Mouse (Mus musculus) MEL (cell line): ENCODE measurements around the gene Plxna4. TPM values are rescaled to one million over a fixed set of nuclear protein-coding genes. Genes with fewer than 3 reads are reported as not detected.

Experiments
- DNase-seq: peaks from one replicate; pipeline ENCODE4 v3.0.0; 2011; ENCODE audit warnings: low read depth, low spot score
- H3K27ac ChIP-seq: 2 replicates; pipeline ENCODE4 v1.5.1; 2012; ENCODE audit warnings: low read depth, mild to moderate bottlenecking, control low read depth, low read length, moderate library complexity; ENCODE audit not compliant: control insufficient read depth
- H3K27me3 ChIP-seq, 2 experiments: fragments of 150-350 bp in 1 of 2; sonication (generic) in 1 of 2; 2 replicates each; pipeline ENCODE4 v1.6.1; 2012; ENCODE audit warnings: low read length in 2 of 2, mild to moderate bottlenecking in 2 of 2, improper control_type of control experiment in 1 of 2, moderate library complexity in 1 of 2; ENCODE audit not compliant: insufficient read depth in 2 of 2, control insufficient read depth in 1 of 2
- H3K36me3 ChIP-seq, 2 experiments: 2 replicates each; pipeline ENCODE4 v1.6.1; 2012 to 2014; ENCODE audit warnings: low read length in 2 of 2, improper control_type of control experiment in 1 of 2, inconsistent platforms in 1 of 2, mild to moderate bottlenecking in 1 of 2; ENCODE audit not compliant: insufficient read depth in 2 of 2, control insufficient read depth in 1 of 2
- H3K4me1 ChIP-seq, 2 experiments: fragments of 150-350 bp in 1 of 2; sonication (generic) in 1 of 2; 2 replicates each; pipeline ENCODE4 v1.6.1; 2012; ENCODE audit warnings: low read length in 2 of 2, improper control_type of control experiment in 1 of 2, mild to moderate bottlenecking in 1 of 2; ENCODE audit not compliant: insufficient read depth in 2 of 2, control insufficient read depth in 1 of 2
- H3K4me3 ChIP-seq, 2 experiments: fragments of 150-350 bp in 1 of 2; sonication (generic) in 1 of 2; 2 replicates each; pipeline ENCODE4 v1.5.1; 2012; ENCODE audit warnings: low read depth in 2 of 2, low read length in 2 of 2, mild to moderate bottlenecking in 2 of 2, moderate library complexity in 2 of 2, control low read depth in 1 of 2, improper control_type of control experiment in 1 of 2; ENCODE audit not compliant: control insufficient read depth in 1 of 2, insufficient read depth in 1 of 2
- H3K79me2 ChIP-seq: 2 replicates; pipeline ENCODE4 v1.6.1; 2012; ENCODE audit warnings: mild to moderate bottlenecking, low read length, moderate library complexity; ENCODE audit not compliant: control insufficient read depth, poor library complexity, insufficient read depth
- H3K9ac ChIP-seq: 2 replicates; pipeline ENCODE4 v1.6.1; 2012; ENCODE audit warnings: low read depth, mild to moderate bottlenecking, control low read depth, low read length, moderate library complexity; ENCODE audit not compliant: control insufficient read depth, poor library complexity, severe bottlenecking
- H3K9me3 ChIP-seq: fragments of 150-350 bp; sonication (generic); replicated peaks from 2 replicates; pipeline ENCODE4 v1.6.1; 2012; ENCODE audit warnings: mild to moderate bottlenecking, low read length, improper control_type of control experiment, moderate library complexity; ENCODE audit not compliant: insufficient read depth
- BHLHE40 ChIP-seq: IDR thresholded peaks from 2 replicates; pipeline ENCODE4 v1.6.1; 2012; ENCODE audit warnings: low read depth, mild to moderate bottlenecking, inconsistent platforms, low read length, improper control_type of control experiment, borderline replicate concordance
- E2F4 ChIP-seq: IDR thresholded peaks from 2 replicates; pipeline ENCODE4 v1.6.1; 2011; ENCODE audit warnings: low read depth, low read length, improper control_type of control experiment, borderline replicate concordance
- ELF1 ChIP-seq: IDR thresholded peaks from 2 replicates; pipeline ENCODE4 v1.6.1; 2014; ENCODE audit warnings: low read depth, mild to moderate bottlenecking, inconsistent platforms, low read length, improper control_type of control experiment, moderate library complexity
- EP300 ChIP-seq, 2 experiments: IDR thresholded peaks; 2 replicates each; pipeline ENCODE4 v1.6.1; 2011; ENCODE audit warnings: improper control_type of control experiment in 2 of 2, low read length in 2 of 2, low read depth in 1 of 2, mild to moderate bottlenecking in 1 of 2
- ETS1 ChIP-seq: IDR thresholded peaks from 2 replicates; pipeline ENCODE4 v1.6.1; 2012; ENCODE audit warnings: low read depth, mild to moderate bottlenecking, inconsistent platforms, low read length, improper control_type of control experiment, moderate library complexity
- GABPA ChIP-seq: IDR thresholded peaks from 2 replicates; pipeline ENCODE4 v1.6.1; 2012; ENCODE audit warnings: low read depth, mild to moderate bottlenecking, inconsistent platforms, low read length, improper control_type of control experiment, moderate library complexity
- HCFC1 ChIP-seq: IDR thresholded peaks from 2 replicates; pipeline ENCODE4 v1.6.1; 2012; ENCODE audit warnings: low read depth, mild to moderate bottlenecking, inconsistent platforms, low read length, improper control_type of control experiment, moderate library complexity
- JUND ChIP-seq: IDR thresholded peaks from 2 replicates; pipeline ENCODE4 v1.6.1; 2011; ENCODE audit warnings: low read depth, mild to moderate bottlenecking, improper control_type of control experiment, low read length
- KAT2A ChIP-seq: conservative IDR thresholded peaks from 2 replicates; pipeline ENCODE4 v1.6.1; 2012; ENCODE audit warnings: low read depth, low read length, improper control_type of control experiment, inconsistent platforms
- MAFK ChIP-seq: IDR thresholded peaks from 2 replicates; pipeline ENCODE4 v1.6.1; 2011; ENCODE audit warnings: low read depth, mild to moderate bottlenecking, low read length, improper control_type of control experiment, borderline replicate concordance
- MAX ChIP-seq: IDR thresholded peaks from 2 replicates; pipeline ENCODE4 v1.6.1; 2011; ENCODE audit warnings: low read length, improper control_type of control experiment
- MEF2A ChIP-seq: IDR thresholded peaks from 2 replicates; pipeline ENCODE4 v1.6.1; 2014; ENCODE audit warnings: low read depth, mild to moderate bottlenecking, inconsistent platforms, low read length, improper control_type of control experiment; ENCODE audit not compliant: poor library complexity, insufficient replicate concordance, severe bottlenecking; ENCODE audit errors: extremely low read depth
- MXI1 ChIP-seq: IDR thresholded peaks from 2 replicates; pipeline ENCODE4 v1.6.1; 2011; ENCODE audit warnings: mild to moderate bottlenecking, low read depth, low read length, improper control_type of control experiment
- NELFE ChIP-seq: IDR thresholded peaks from 2 replicates; pipeline ENCODE4 v1.6.1; 2011; ENCODE audit warnings: low read depth, low read length, improper control_type of control experiment
- NRF1 ChIP-seq: IDR thresholded peaks from 2 replicates; pipeline ENCODE4 v1.6.1; 2014; ENCODE audit warnings: low read depth, mild to moderate bottlenecking, inconsistent platforms, low read length, improper control_type of control experiment, moderate library complexity; ENCODE audit not compliant: poor library complexity, insufficient read depth, severe bottlenecking
- POLR2A ChIP-seq, 2 experiments: IDR thresholded peaks; 2 replicates each; pipeline ENCODE4 v1.6.1; 2011 to 2012; ENCODE audit warnings: low read length in 2 of 2, mild to moderate bottlenecking in 2 of 2, control low read depth in 1 of 2, improper control_type of control experiment in 1 of 2, low read depth in 1 of 2, moderate library complexity in 1 of 2; ENCODE audit not compliant: control insufficient read depth in 1 of 2, insufficient read depth in 1 of 2, poor library complexity in 1 of 2
- POLR2AphosphoS2 ChIP-seq: IDR thresholded peaks from 2 replicates; pipeline ENCODE4 v1.6.1; 2011; ENCODE audit warnings: low read length, improper control_type of control experiment
- POLR2AphosphoS5 ChIP-seq: IDR thresholded peaks from 2 replicates; pipeline ENCODE4 v1.6.1; 2012; ENCODE audit warnings: low read depth, borderline replicate concordance, mild to moderate bottlenecking, inconsistent platforms, low read length, moderate library complexity, mixed read lengths
- RAD21 ChIP-seq: IDR thresholded peaks from 2 replicates; pipeline ENCODE4 v1.6.1; 2011; ENCODE audit warnings: mild to moderate bottlenecking, low read depth, low read length, improper control_type of control experiment
- RCOR1 ChIP-seq: IDR thresholded peaks from 2 replicates; pipeline ENCODE4 v1.6.1; 2012; ENCODE audit warnings: low read depth, mild to moderate bottlenecking, inconsistent platforms, low read length, improper control_type of control experiment
- SIN3A ChIP-seq: IDR thresholded peaks from 2 replicates; pipeline ENCODE4 v1.6.1; 2012; ENCODE audit warnings: low read length, improper control_type of control experiment, inconsistent platforms
- TAL1 ChIP-seq: IDR thresholded peaks from 2 replicates; pipeline ENCODE4 v1.6.1; 2012; ENCODE audit warnings: mild to moderate bottlenecking, inconsistent platforms, low read length, moderate library complexity, mixed read lengths
- TBP ChIP-seq: IDR thresholded peaks from 2 replicates; pipeline ENCODE4 v1.8.0; 2011; ENCODE audit warnings: low read depth, low read length, improper control_type of control experiment
- UBTF ChIP-seq: IDR thresholded peaks from 2 replicates; pipeline ENCODE4 v1.6.1; 2012; ENCODE audit warnings: low read depth, mild to moderate bottlenecking, inconsistent platforms, low read length, improper control_type of control experiment, moderate library complexity, borderline replicate concordance; ENCODE audit not compliant: insufficient read depth
- USF1 ChIP-seq: IDR thresholded peaks from 2 replicates; pipeline ENCODE4 v1.6.1; 2014; ENCODE audit warnings: low read depth, mild to moderate bottlenecking, inconsistent platforms, low read length, improper control_type of control experiment, moderate library complexity
- USF2 ChIP-seq, 2 experiments: IDR thresholded peaks; 2 replicates each; pipeline ENCODE4 v1.6.1; 2011 to 2012; ENCODE audit warnings: improper control_type of control experiment in 2 of 2, low read length in 2 of 2, borderline replicate concordance in 1 of 2, inconsistent platforms in 1 of 2, low read depth in 1 of 2, mild to moderate bottlenecking in 1 of 2; ENCODE audit not compliant: insufficient read depth in 1 of 2
- ZC3H11A ChIP-seq: IDR thresholded peaks from 2 replicates; pipeline ENCODE4 v1.6.1; 2012; ENCODE audit warnings: low read depth, mild to moderate bottlenecking, inconsistent platforms, low read length, improper control_type of control experiment
- ZKSCAN1 ChIP-seq: IDR thresholded peaks from 2 replicates; pipeline ENCODE4 v1.6.1; 2012; ENCODE audit warnings: low read depth, mild to moderate bottlenecking, inconsistent platforms, low read length, improper control_type of control experiment, moderate library complexity
- polyA plus RNA-seq, 2 experiments: library from polyadenylated mRNA; stranded (reverse) in 1 of 2; unstranded in 1 of 2; fragments of >175 nt in 1 of 2; fragments of >200 nt in 1 of 2; gene quantifications; 2 replicates each; pipeline versions ENCODE4 v1.2.1 to v1.2.4; 2012; ENCODE audit warnings: low replicate concordance in 2 of 2, low read depth in 1 of 2; ENCODE audit not compliant: insufficient read length in 2 of 2, insufficient read depth in 1 of 2, missing spikeins in 1 of 2
- total RNA-seq: library from RNA; depleted of rRNA; stranded (reverse); fragments of 300-350 nt; gene quantifications from 2 replicates; pipeline ENCODE4 v1.2.3, GENCODE M21; 2012; rRNA removed

Plxna4 gene
- not detected in 2 replicates for total RNA-seq
- polyA plus RNA-seq: under 1 TPM in 1 of 2 experiments, not detected in 1; 0.01 TPM

GRCm38 (mm10) chr6:32588056-32588671, at the start of gene Plxna4:
Gene Plxna4 (minus strand): TSS chr6:32588192.
- Histone ChIP-seq H3K9ac (no peak within 1 kb of the TSS), H3K4me1 (no peaks in the 10 kb centered on the region), H3K79me2 (no peaks in the 10 kb centered on the region), H3K27me3 (no peaks in the 10 kb centered on the region), H3K27ac (no peak within 1 kb of the TSS), H3K36me3 (no peaks in the 10 kb centered on the region), H3K4me3 (no peak within 1 kb of the TSS), H3K9me3 (no peaks in the 10 kb centered on the region)
- no peak for DNase-seq
- no peak for TF ChIP-seq POLR2AphosphoS5
- no peak for TF ChIP-seq MXI1
- TF ChIP-seq SIN3A: no peak
- TF ChIP-seq ZC3H11A: no peak
- TF ChIP-seq HCFC1: no peak
- TF ChIP-seq ELF1: no peak
- no peak for TF ChIP-seq USF2 (IDR thresholded peaks at IDR 0.05; ENCODE audit: borderline replicate concordance in 1 of 2, insufficient read depth in 1 of 2, low read depth in 1 of 2, low read length in 2 of 2)
- TF ChIP-seq EP300 (IDR thresholded peaks at IDR 0.05; ENCODE audit: low read depth in 1 of 2, low read length in 2 of 2): no peak
- TF ChIP-seq POLR2AphosphoS2: no peak
- no peak for TF ChIP-seq MEF2A
- no peak for TF ChIP-seq NELFE
- TF ChIP-seq GABPA: no peak
- TF ChIP-seq E2F4: no peak
- TF ChIP-seq RAD21: no peak
- no peak for TF ChIP-seq UBTF
- no peak for TF ChIP-seq ZKSCAN1
- TF ChIP-seq KAT2A: no peak
- no peak for TF ChIP-seq TAL1
- no peak for TF ChIP-seq TBP

DNA sequence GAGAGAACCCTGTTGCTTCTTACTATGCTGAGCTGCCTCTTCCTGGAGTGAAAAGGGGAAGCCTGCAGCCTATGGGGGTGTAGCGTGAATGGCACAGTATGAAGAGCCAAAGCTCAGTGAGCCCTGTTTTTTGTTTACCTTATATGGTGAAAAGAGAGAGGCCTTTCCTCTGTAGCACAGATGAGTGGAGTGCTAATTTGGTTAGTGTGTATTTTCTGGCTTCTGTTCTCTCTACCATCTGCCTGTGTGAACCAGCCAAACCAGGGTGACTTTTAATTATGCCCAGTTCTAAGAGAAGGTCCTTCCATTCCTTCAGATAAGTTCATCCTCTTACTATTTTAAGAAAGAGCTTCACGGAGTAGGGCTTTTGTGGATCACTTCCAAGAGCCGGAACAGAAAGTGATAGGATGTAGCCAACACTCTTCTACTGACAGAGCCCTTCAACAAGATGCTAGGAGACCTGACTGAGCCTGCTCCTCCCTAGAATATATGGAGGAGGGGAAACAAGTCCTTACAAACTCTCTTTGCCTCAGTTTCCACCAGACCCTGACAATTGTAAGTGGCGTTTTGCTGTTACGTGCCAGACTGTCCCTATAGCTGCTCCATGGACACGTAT, 49.7 kb upstream of the Plxna4 start:
- no peak overlapping the region for H3K4me3 ChIP-seq
- H3K9me3 ChIP-seq: no peaks in the 10 kb centered on the region
- DNase-seq: no peak
- no peaks in the 10 kb centered on the region for H3K79me2 ChIP-seq
- no peak overlapping the region for H3K27ac ChIP-seq
- H3K4me1 ChIP-seq: no peaks in the 10 kb centered on the region
- no peak overlapping the region for H3K9ac ChIP-seq
- TF ChIP-seq RCOR1: no peak
- TF ChIP-seq NRF1: no peak
- TF ChIP-seq BHLHE40: no peak
- TF ChIP-seq JUND: no peak
- no peak for TF ChIP-seq RAD21
- TF ChIP-seq MAX: no peak
- no peak for TF ChIP-seq POLR2A (IDR thresholded peaks at IDR 0.05; ENCODE audit: control insufficient read depth in 1 of 2, insufficient read depth in 1 of 2, low read depth in 1 of 2, low read length in 2 of 2, poor library complexity in 1 of 2)
- no peak for TF ChIP-seq TAL1
- TF ChIP-seq ETS1: no peak
- TF ChIP-seq USF2 (IDR thresholded peaks at IDR 0.05; ENCODE audit: borderline replicate concordance in 1 of 2, insufficient read depth in 1 of 2, low read depth in 1 of 2, low read length in 2 of 2): no peak
- no peak for TF ChIP-seq MEF2A
- no peak for TF ChIP-seq UBTF
- TF ChIP-seq POLR2AphosphoS2: no peak
- no peak for TF ChIP-seq MAFK
- TF ChIP-seq ZKSCAN1: no peak
- TF ChIP-seq USF1: no peak
- no peak for TF ChIP-seq MXI1
- H3K27me3 ChIP-seq: no peaks in the 10 kb centered on the region
- no peaks in the 10 kb centered on the region for H3K36me3 ChIP-seq
